Mouse (Mus musculus) neutrophil, adult 83 days (primary cell): ENCODE data around the gene Gm5269. TPM values are rescaled to one million over a fixed set of nuclear protein-coding genes. Genes with fewer than 3 reads are reported as not detected.

ENCODE experiments used
- total RNA-seq, 2 experiments: library from RNA; stranded (reverse); gene quantifications; one replicate each; pipeline ENCODE4 v1.2.4; 2023

Gene Gm5269
- 1 to 10 TPM in 1 of 2 experiments, not detected in 1; 1.3 TPM for total RNA-seq

DNA sequence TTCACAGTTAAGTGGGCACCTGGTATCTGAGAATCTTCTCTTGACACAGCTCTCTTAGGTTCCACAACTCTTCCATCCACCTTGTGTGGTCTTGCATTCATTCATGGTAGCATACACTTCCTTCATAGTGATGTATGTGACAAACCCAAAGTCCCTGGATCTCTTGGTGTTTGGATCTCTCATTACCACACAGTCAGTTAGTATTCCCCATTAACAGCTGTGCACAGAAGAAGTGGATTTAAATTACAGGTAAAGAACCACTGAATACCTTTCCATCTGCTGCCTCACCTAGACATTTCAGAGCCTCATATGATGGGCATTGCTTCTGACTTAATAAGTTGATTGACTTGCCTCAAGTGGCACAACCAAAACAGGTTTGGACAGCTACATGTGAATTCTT, at the start of gene Gm5269:
TSS of gene Gm5269 (minus strand) at position 101 of the 400 bp plus-strand sequence.

DNA sequence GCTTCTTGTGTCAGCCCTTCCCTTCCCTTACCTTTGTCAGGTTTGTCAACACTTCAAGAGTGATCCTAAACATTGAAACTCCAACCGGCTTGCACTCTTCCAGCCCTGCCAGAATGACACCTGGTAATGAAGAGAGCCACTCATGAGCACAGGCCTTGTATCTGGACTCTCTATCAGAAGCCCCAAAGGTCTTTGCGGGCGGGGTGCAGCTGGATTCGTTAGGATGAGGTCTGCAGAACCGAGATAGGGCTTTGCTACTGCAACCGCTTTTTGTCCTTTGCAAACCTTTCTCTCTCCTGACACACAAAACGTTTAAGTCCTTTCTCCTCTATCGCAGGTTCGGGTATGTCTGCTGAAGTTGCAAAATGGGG, 36.3 kb upstream of the Gm5269 start, which contains the start of gene Slc40a1:
TSS of gene Slc40a1 (minus strand) at position 131 of the 371 bp plus-strand sequence.

Other genes with a start within 250 kb of the Gm5269 start
- gene Wdr75, start 95.1 kb downstream of the Gm5269 start, total RNA-seq: 10 to 100 TPM; 12.7 to 13.0 TPM
- 100 to 1,000 TPM; 118 to 127 TPM for gene Slc40a1, start 36.2 kb upstream of the Gm5269 start, total RNA-seq
- not detected for gene Dnah7b, start 176.0 kb upstream of the Gm5269 start, total RNA-seq